Mouse (Mus musculus): ENCODE data around the gene Sclt1. TPM values are rescaled to one million over a fixed set of nuclear protein-coding genes. Genes with fewer than 3 reads are reported as not detected.

Sclt1 gene
- polyA plus RNA-seq, 1 experiment from 2014 or later: 27.2 TPM

DNA sequence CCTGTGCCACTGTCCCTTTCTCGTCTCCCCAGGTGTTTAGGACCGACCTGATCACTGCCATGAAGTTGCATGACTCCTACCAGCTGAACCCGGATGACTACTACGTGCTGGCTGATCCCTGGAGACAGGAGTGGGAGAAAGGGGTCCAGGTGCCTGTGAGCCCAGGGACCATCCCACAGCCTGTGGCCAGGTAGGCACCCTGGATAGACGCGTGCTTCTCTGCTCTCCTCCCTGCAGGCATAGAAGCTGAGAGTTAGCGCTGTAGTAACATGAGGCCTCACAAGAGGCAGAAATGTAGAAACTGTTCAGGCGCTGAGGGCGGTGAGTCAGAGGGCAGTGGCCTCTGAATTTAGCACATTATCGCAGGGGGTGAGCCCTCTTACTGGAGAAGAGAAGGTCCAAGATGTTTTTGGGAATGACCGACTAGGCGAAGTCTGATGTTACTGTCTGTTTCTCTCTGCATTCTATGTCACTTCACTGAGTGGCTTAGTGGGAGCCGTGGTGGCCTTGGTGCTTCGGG lies 150.6 kb downstream of the Sclt1 start:
- Histone ChIP-seq H3K27ac (replicated peaks) (no peak overlapping the region), H3K9me3 (no peaks in the 10 kb centered on the region), H3K27me3 (no peaks in the 10 kb centered on the region), H3K9ac (replicated peaks) (no peak overlapping the region), H3K4me1 (no peaks in the 10 kb centered on the region), H3K4me2 (replicated peaks) (no peak overlapping the region), H3K36me3 (peaks cover 71% of the 10 kb centered on the region), H3K4me3 (no peak overlapping the region)
- ATAC-seq (ENCODE audit: low FRiP score, low read depth): no peak
- 93% methylated on average over 14 of the region's 14 CpGs for WGBS

DNA sequence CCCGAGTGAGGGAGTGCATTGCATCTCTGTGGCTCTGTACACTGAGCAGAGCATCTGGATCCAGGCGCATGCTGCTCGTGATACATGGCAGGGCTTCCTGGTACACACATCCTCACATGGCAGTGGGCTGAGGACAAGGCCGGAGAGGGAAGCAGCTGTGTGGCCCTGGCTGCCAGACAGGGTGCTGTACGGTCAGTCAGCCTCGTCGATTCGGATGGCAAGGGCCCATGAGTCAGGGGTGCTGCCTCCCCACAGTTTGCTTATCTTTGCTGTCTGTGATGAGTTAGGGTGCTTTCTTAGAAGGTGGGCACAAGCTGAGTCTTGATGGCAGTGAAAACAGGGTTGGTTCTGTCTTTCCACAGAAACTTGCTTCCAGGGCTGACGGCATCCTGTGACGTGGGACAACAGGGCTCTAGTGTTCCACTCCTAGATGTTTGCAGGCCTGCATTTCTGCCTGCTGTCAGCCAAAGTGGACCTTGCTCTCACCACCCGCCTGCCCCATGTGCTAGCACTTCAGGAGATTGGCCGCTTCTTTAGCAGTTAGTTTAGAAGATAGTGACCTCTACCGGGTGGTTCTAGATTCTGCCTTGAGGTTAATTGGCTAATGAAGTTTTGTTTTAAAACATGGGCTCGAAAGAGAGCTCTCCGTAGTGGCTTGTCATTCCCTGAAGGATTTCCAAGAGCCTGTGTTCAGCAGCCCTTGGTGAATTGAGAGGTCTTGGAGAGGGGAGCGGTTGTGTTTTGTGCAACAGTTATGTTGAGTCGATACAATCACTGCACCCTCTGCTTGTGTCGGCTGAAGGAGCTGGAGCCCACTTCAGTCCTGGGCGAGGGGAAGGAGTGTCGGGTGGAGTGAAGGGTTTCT lies 151.4 kb downstream of the Sclt1 start:
- Histone ChIP-seq H3K9ac (replicated peaks) (no peak overlapping the region), H3K4me2 (replicated peaks) (no peak overlapping the region), H3K9me3 (no peaks in the 10 kb centered on the region), H3K4me1 (no peaks in the 10 kb centered on the region), H3K4me3 (no peak overlapping the region), H3K27ac (replicated peaks) (no peak overlapping the region), H3K27me3 (no peaks in the 10 kb centered on the region), H3K36me3 (peaks cover 63% of the 10 kb centered on the region)
- WGBS: 92% methylated on average over 20 of the region's 20 CpGs
- no peak for ATAC-seq (ENCODE audit: low FRiP score, low read depth)

- Histone ChIP-seq H3K27ac (replicated peaks) (no peak overlapping the region), H3K4me2 (replicated peaks) (no peak overlapping the region), H3K36me3 (peaks cover 54% of the 10 kb centered on the region), H3K4me3 (no peak overlapping the region), H3K27me3 (no peaks in the 10 kb centered on the region), H3K9me3 (no peaks in the 10 kb centered on the region), H3K4me1 (no peaks in the 10 kb centered on the region), H3K9ac (replicated peaks) (no peak overlapping the region)
- WGBS: 94% methylated on average over 4 of the region's 4 CpGs
- no peak for ATAC-seq (ENCODE audit: low FRiP score, low read depth)
Measured at GRCm38 (mm10) chr3:41589988-41590387, 152.3 kb downstream of the Sclt1 start.

DNA sequence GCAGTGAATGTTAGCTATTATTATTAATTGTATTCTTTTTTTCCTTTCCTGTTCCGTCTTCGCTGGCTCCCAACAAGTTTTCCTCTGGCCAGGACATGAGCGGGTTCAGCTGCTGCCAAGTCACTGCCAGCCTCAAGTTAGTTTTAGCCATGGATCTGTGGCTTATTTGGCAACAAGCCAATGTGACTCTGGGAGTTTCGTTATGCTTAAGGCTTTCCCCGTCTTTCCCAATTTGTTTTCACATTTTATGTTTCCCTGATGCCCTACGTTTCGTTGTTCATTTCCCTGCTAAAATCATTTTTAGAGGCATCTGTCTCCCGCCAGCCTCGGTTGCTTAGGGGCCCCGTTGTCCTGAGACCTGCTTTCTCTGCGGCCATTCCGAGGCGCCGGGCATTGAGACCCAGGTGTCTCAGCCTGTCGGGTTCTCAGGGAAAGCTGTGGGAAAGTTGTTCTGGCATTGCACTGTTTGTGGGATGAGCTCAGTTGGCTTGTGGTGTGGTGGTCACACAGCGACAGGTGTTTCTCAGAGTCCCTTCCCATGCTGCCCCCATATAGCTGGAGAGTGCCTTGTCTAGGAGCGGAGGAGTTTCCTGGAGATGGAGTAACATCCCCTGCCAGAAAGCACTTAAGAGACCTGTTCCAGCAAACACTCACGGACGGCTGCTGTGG lies 152.9 kb downstream of the Sclt1 start:
- 92% methylated on average over 19 of the region's 19 CpGs for WGBS
- no peak overlapping the region for H3K9ac ChIP-seq (replicated peaks)
- no peaks in the 10 kb centered on the region for H3K4me1 ChIP-seq
- peaks cover 49% of the 10 kb centered on the region for H3K36me3 ChIP-seq
- no peaks in the 10 kb centered on the region for H3K27me3 ChIP-seq
- no peak overlapping the region for H3K4me2 ChIP-seq (replicated peaks)
- no peaks in the 10 kb centered on the region for H3K9me3 ChIP-seq
- no peak for ATAC-seq (ENCODE audit: low FRiP score, low read depth)
- H3K27ac ChIP-seq (replicated peaks): no peak overlapping the region
- no peak overlapping the region for H3K4me3 ChIP-seq

GRCm38 (mm10) chr3:41588495-41588894 lies 153.8 kb downstream of the Sclt1 start:
- WGBS: 73% methylated on average over 8 of the region's 8 CpGs
- ATAC-seq (ENCODE audit: low FRiP score, low read depth): no peak
- H3K9ac ChIP-seq (replicated peaks): no peak overlapping the region
- H3K4me3 ChIP-seq: no peak overlapping the region
- no peak overlapping the region for H3K4me2 ChIP-seq (replicated peaks)
- no peaks in the 10 kb centered on the region for H3K4me1 ChIP-seq
- no peaks in the 10 kb centered on the region for H3K27me3 ChIP-seq
- H3K36me3 ChIP-seq: peaks cover 40% of the 10 kb centered on the region
- H3K9me3 ChIP-seq: no peaks in the 10 kb centered on the region
- no peak overlapping the region for H3K27ac ChIP-seq (replicated peaks)

- Histone ChIP-seq H3K4me2 (replicated peaks) (no peak overlapping the region), H3K4me3 (no peak overlapping the region), H3K9ac (replicated peaks) (no peak overlapping the region), H3K27ac (replicated peaks) (no peak overlapping the region), H3K9me3 (no peaks in the 10 kb centered on the region), H3K36me3 (peaks cover 38% of the 10 kb centered on the region), H3K4me1 (no peaks in the 10 kb centered on the region), H3K27me3 (no peaks in the 10 kb centered on the region)
- 78% methylated on average over 6 of the region's 6 CpGs for WGBS
- no peak for ATAC-seq (ENCODE audit: low FRiP score, low read depth)
Measured at GRCm38 (mm10) chr3:41587588-41587987, 154.7 kb downstream of the Sclt1 start.

DNA sequence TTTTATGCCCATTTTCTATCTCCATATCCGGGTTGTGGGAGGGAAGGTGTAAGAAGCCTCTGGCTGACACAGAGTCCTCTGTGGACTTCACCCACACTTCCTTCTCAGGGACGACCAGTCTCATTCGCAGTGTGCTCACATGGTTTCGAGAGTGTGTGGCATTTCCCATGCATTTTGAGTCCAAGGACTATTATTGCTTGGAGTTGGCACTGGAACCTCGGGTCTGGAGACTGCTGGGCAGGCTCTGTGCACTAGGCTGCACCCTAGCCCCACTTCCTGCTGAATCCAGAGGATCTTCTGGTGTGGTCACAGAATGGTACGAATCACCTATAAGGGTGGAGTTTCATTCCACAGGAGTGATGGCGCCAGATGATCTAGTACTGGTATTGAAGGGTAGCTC lies 155.4 kb downstream of the Sclt1 start:
- no peak overlapping the region for H3K27ac ChIP-seq (replicated peaks)
- ATAC-seq (ENCODE audit: low FRiP score, low read depth): no peak
- no peak overlapping the region for H3K4me3 ChIP-seq
- no peak overlapping the region for H3K4me2 ChIP-seq (replicated peaks)
- H3K4me1 ChIP-seq: no peaks in the 10 kb centered on the region
- no peaks in the 10 kb centered on the region for H3K9me3 ChIP-seq
- no peaks in the 10 kb centered on the region for H3K27me3 ChIP-seq
- peaks cover 32% of the 10 kb centered on the region for H3K36me3 ChIP-seq
- WGBS: 88% methylated on average over 7 of the region's 7 CpGs
- H3K9ac ChIP-seq (replicated peaks): no peak overlapping the region

DNA sequence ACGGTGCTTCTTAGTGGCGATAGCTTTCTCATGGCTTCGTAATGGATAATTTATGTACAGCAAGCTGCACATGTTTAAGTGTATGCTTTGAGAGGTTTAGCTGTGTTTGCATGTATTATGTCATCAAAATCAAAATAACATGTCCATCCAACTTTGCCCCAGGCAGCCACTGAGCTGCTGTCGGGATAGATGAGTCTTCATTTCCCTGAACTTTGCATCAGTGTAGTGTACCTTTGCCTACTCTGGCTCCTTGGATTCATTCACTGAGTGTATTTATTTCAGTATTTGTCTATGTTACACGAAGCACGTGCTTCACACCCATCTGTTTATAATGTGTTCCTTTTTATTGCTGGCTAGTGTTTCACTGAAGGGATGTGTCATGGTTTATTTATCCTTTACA lies 156.0 kb downstream of the Sclt1 start:
- Histone ChIP-seq H3K27me3 (no peaks in the 10 kb centered on the region), H3K4me1 (peaks cover 6% of the 10 kb centered on the region; the same call in 1 of the 2 replicates), H3K9ac (replicated peaks) (no peak overlapping the region), H3K36me3 (peaks cover 26% of the 10 kb centered on the region), H3K4me2 (replicated peaks) (no peak overlapping the region), H3K9me3 (no peaks in the 10 kb centered on the region), H3K27ac (replicated peaks) (no peak overlapping the region), H3K4me3 (no peak overlapping the region)
- no peak for ATAC-seq (ENCODE audit: low FRiP score, low read depth)
- 92% methylated on average over 6 of the region's 6 CpGs for WGBS

GRCm38 (mm10) chr3:41585548-41585947 lies 156.8 kb downstream of the Sclt1 start:
- Histone ChIP-seq H3K27me3 (no peaks in the 10 kb centered on the region), H3K27ac (replicated peaks) (no peak overlapping the region), H3K9ac (replicated peaks) (no peak overlapping the region), H3K4me2 (replicated peaks) (no peak overlapping the region), H3K4me3 (no peak overlapping the region), H3K9me3 (no peaks in the 10 kb centered on the region), H3K36me3 (peaks cover 19% of the 10 kb centered on the region), H3K4me1 (peaks cover 14% of the 10 kb centered on the region)
- 83% methylated on average over 5 of the region's 5 CpGs for WGBS
- no peak for ATAC-seq (ENCODE audit: low FRiP score, low read depth)

- H3K4me2 ChIP-seq (replicated peaks): no peak overlapping the region
- H3K4me1 ChIP-seq: peaks cover 27% of the 10 kb centered on the region
- H3K9ac ChIP-seq (replicated peaks): no peak overlapping the region
- no peaks in the 10 kb centered on the region for H3K27me3 ChIP-seq
- H3K36me3 ChIP-seq: no peaks in the 10 kb centered on the region
- no peaks in the 10 kb centered on the region for H3K9me3 ChIP-seq
- WGBS: 77% methylated on average over 4 of the region's 4 CpGs
- H3K4me3 ChIP-seq: no peak overlapping the region
- ATAC-seq (ENCODE audit: low FRiP score, low read depth): no peak
- H3K27ac ChIP-seq (replicated peaks): no peak overlapping the region
Measured at GRCm38 (mm10) chr3:41583621-41584020, 158.7 kb downstream of the Sclt1 start.

DNA sequence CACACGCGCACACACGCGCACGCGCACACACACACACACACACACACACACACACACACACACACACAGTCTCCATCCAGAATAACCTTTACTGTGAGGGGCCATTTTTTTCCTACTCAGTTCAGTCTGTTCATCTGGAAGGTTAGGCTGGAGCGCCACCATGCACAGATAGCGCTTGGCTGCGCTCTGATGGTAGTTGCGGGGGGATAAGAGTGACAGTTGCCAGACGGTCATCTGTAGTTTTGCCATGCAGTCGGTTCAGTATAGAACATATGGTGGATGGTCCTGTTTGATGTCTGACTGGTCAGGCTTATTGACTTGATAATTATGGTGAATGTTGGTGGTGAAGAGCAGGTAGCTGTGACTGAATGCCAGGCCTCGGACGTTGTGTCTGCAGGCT lies 159.2 kb downstream of the Sclt1 start:
- no peaks in the 10 kb centered on the region for H3K36me3 ChIP-seq
- H3K9me3 ChIP-seq: no peaks in the 10 kb centered on the region
- no peak overlapping the region for H3K27ac ChIP-seq (replicated peaks)
- WGBS: 94% methylated on average over 14 of the region's 14 CpGs
- no peak for ATAC-seq (ENCODE audit: low FRiP score, low read depth)
- H3K4me1 ChIP-seq: peaks cover 27% of the 10 kb centered on the region
- H3K4me2 ChIP-seq (replicated peaks): no peak overlapping the region
- H3K27me3 ChIP-seq: no peaks in the 10 kb centered on the region
- no peak overlapping the region for H3K4me3 ChIP-seq
- H3K9ac ChIP-seq (replicated peaks): no peak overlapping the region

- H3K4me2 ChIP-seq (replicated peaks): no peak overlapping the region
- H3K27ac ChIP-seq (replicated peaks): no peak overlapping the region
- H3K9ac ChIP-seq (replicated peaks): no peak overlapping the region
- no peaks in the 10 kb centered on the region for H3K9me3 ChIP-seq
- WGBS: 87% methylated on average over 7 of the region's 7 CpGs
- no peaks in the 10 kb centered on the region for H3K27me3 ChIP-seq
- no peak for ATAC-seq (ENCODE audit: low FRiP score, low read depth)
- H3K4me3 ChIP-seq: no peak overlapping the region
- no peaks in the 10 kb centered on the region for H3K36me3 ChIP-seq
- peaks cover 27% of the 10 kb centered on the region for H3K4me1 ChIP-seq
Measured at GRCm38 (mm10) chr3:41582256-41582655, 160.1 kb downstream of the Sclt1 start.
